ENCODE assay signal across 13 mouse cellular contexts in genomic region chr19:7089842-7090251, GRCm38 (mm10). TPM values are rescaled to one million over a fixed set of nuclear protein-coding genes. Genes with fewer than 3 reads are reported as not detected.
DNase-seq lines count a peak whose midpoint lies in the region; ATAC-seq and TF ChIP-seq lines count a peak whose summit lies in the region.
"Had no signal": no experiment of that assay in that cellular context is flagged by ENCODE, and none has a peak within 500 bp of the region (broad histone marks: within the 10 kb centered on the region; RNA-seq: fewer than 3 reads in every experiment).

No protein-coding gene starts in this region.

- H3K4me1 ChIP-seq in limb, embryonic 10.5 days: peaks cover 52% of the 10 kb centered on the region
- peaks cover 25% of the 10 kb centered on the region for H3K4me1 ChIP-seq in midbrain, postnatal 0 days (ENCODE audit: insufficient read depth, low read length)

- H3K36me3 ChIP-seq in limb, embryonic 10.5 days: no peaks in the 10 kb centered on the region
- H3K36me3 ChIP-seq in midbrain, postnatal 0 days (ENCODE audit: insufficient read depth, low read length): no peaks in the 10 kb centered on the region
- H3K36me3 ChIP-seq: G1E had no signal

- H3K4me2 ChIP-seq in midbrain, postnatal 0 days (ENCODE audit: low read depth, low read length, poor library complexity, severe bottlenecking): no peak overlapping the region

- peak; percentile 25 for DNase-seq in adrenal gland, postnatal 14 days
- no peak for DNase-seq in adrenal gland, adult 2 months
- DNase-seq in layer of hippocampus, adult 2 months (ENCODE audit: low spot score in 2 of 2): no peak
- no peak for DNase-seq in layer of hippocampus, adult 9-10 months (ENCODE audit: low spot score)
- DNase-seq in limb, embryonic 10.5 days (ENCODE audit: low spot score): no peak
- DNase-seq in midbrain, postnatal 0 days (ENCODE audit: low spot score): no peak
- DNase-seq in lung, postnatal 36 days: no peak
- no peak for DNase-seq in urinary bladder, postnatal 10 days (ENCODE audit: low spot score)
- DNase-seq: embryo, embryonic 11 days; kidney, adult 9 months had no signal

- 51% methylated on average over 7 of the region's 7 CpGs for WGBS in limb, embryonic 10.5 days
- 37% methylated on average over 7 of the region's 7 CpGs for WGBS in midbrain, postnatal 0 days

- H3K27ac ChIP-seq in layer of hippocampus, adult 2 months: peak overlapping the region; percentile 70
- 0 out of 2 replicates have a peak overlapping the region, but pooled peaks have one; percentile 48 for H3K27ac ChIP-seq in limb, embryonic 10.5 days
- peak overlapping the region; percentile 18; the same call in 1 of the 2 replicates for H3K27ac ChIP-seq in midbrain, postnatal 0 days (ENCODE audit: low read depth, low read length)
- H3K27ac ChIP-seq: macrophage had no signal

- TF ChIP-seq CTCF in layer of hippocampus, adult 2 months (conservative IDR thresholded peaks at IDR 0.05): no peak
- no peak for TF ChIP-seq CTCF in midbrain, postnatal 0 days (IDR thresholded peaks at IDR 0.05)

- peaks cover 97% of the 10 kb centered on the region for H3K27me3 ChIP-seq in limb, embryonic 10.5 days (ENCODE audit: low read depth, poor library complexity, severe bottlenecking)
- H3K27me3 ChIP-seq in midbrain, postnatal 0 days (ENCODE audit: insufficient read depth, low read length): no peaks in the 10 kb centered on the region

- ATAC-seq in midbrain, postnatal 0 days (ENCODE audit: low FRiP score): no peak
- ATAC-seq: activated CD4-positive, CD25-positive, alpha-beta regulatory T cell, adult 4 months had no signal

- H3K9ac ChIP-seq in midbrain, postnatal 0 days (replicated peaks; ENCODE audit: low read length, poor library complexity, severe bottlenecking): no peak overlapping the region

- H3K4me3 ChIP-seq in layer of hippocampus, adult 2 months: no peak overlapping the region
- no peak overlapping the region for H3K4me3 ChIP-seq in limb, embryonic 10.5 days
- H3K4me3 ChIP-seq in midbrain, postnatal 0 days (ENCODE audit: low read depth, low read length): no peak overlapping the region

- H3K9me3 ChIP-seq in limb, embryonic 10.5 days (replicated peaks): no peaks in the 10 kb centered on the region
- no peaks in the 10 kb centered on the region for H3K9me3 ChIP-seq in midbrain, postnatal 0 days (ENCODE audit: low read length)
- H3K9me3 ChIP-seq: G1E had no signal

RNA-seq across cellular contexts. Expression of gene Flrt1, which starts 15.7 kb away (rescaled TPM):
- total RNA-seq in adrenal gland, postnatal 14 days (2021): 1.2 and 1.5 TPM in 2 replicates
- 1 to 10 TPM; 2.1 to 9.2 TPM for total RNA-seq in adrenal gland, adult 2 months (2021)
- 0.79 and 2.9 TPM in 2 replicates for polyA plus RNA-seq in adrenal gland, adult 2 months (2012; rRNA removed)
- 10 to 100 TPM; 17.9 to 19.5 TPM for total RNA-seq in layer of hippocampus, adult 2 months (2021)
- 0.54 and 1.6 TPM in 2 replicates for polyA plus RNA-seq in limb, embryonic 10.5 days (2016; fragmentation: Nextera tagmentation; extraction: Ambion mirVana)
- total RNA-seq in midbrain, postnatal 0 days (2014; rRNA removed): 9.9 and 11.4 TPM in 2 replicates
- 9.8 and 11.9 TPM in 2 replicates for polyA plus RNA-seq in midbrain, postnatal 0 days (2015; fragmentation: Nextera tagmentation; extraction: Ambion mirVana)
- polyA plus RNA-seq: activated CD4-positive, CD25-positive, alpha-beta regulatory T cell, adult 4 months; G1E; macrophage had no signal

RNA-seq across cellular contexts. Expression of gene Macrod1, which starts 33.2 kb away (rescaled TPM):
- total RNA-seq in adrenal gland, postnatal 14 days (2021): 118 and 138 TPM in 2 replicates
- total RNA-seq in adrenal gland, adult 2 months (2021): 10 to 100 TPM; 56.4 to 65.1 TPM
- polyA plus RNA-seq in adrenal gland, adult 2 months (2012; rRNA removed): 134 and 138 TPM in 2 replicates
- 10 to 100 TPM; 20.3 to 22.4 TPM for total RNA-seq in layer of hippocampus, adult 2 months (2021)
- polyA plus RNA-seq in limb, embryonic 10.5 days (2016; fragmentation: Nextera tagmentation; extraction: Ambion mirVana): 2.8 and 4.4 TPM in 2 replicates
- total RNA-seq in midbrain, postnatal 0 days (2014; rRNA removed): 1.4 and 5.1 TPM in 2 replicates
- polyA plus RNA-seq in midbrain, postnatal 0 days (2015; fragmentation: Nextera tagmentation; extraction: Ambion mirVana): 5.9 and 6.2 TPM in 2 replicates
- total RNA-seq: G1E had no signal

RNA-seq across cellular contexts. Expression of gene Stip1, which starts 50.1 kb away (rescaled TPM):
- 132 and 155 TPM in 2 replicates for total RNA-seq in adrenal gland, postnatal 14 days (2021)
- total RNA-seq in adrenal gland, adult 2 months (2021): 100 to 1,000 TPM; 175 to 323 TPM
- polyA plus RNA-seq in adrenal gland, adult 2 months (2012; rRNA removed): 22.8 and 43.0 TPM in 2 replicates
- 100 to 1,000 TPM; 179 to 195 TPM for total RNA-seq in layer of hippocampus, adult 2 months (2021)
- 455 and 483 TPM in 2 replicates for polyA plus RNA-seq in limb, embryonic 10.5 days (2016; fragmentation: Nextera tagmentation; extraction: Ambion mirVana)
- 97.0 and 101 TPM in 2 replicates for total RNA-seq in midbrain, postnatal 0 days (2014; rRNA removed)
- polyA plus RNA-seq in midbrain, postnatal 0 days (2015; fragmentation: Nextera tagmentation; extraction: Ambion mirVana): 142 and 147 TPM in 2 replicates

Comparison
In these comparisons a context has a peak if more than half of its experiments do, and no peak if none do; other contexts are left out.
1. H3K27ac ChIP-seq: peak in every context shown above with its lines; median percentile 70 in layer of hippocampus, adult 2 months; 48 in limb, embryonic 10.5 days; 18 in midbrain, postnatal 0 days.